Mouse (Mus musculus): ENCODE data around the gene Olfml2b. TPM values are rescaled to one million over a fixed set of nuclear protein-coding genes. Genes with fewer than 3 reads are reported as not detected.

The Olfml2b gene
- polyA plus RNA-seq, 1 experiment from 2014 or later, result 3.4 TPM

DNA sequence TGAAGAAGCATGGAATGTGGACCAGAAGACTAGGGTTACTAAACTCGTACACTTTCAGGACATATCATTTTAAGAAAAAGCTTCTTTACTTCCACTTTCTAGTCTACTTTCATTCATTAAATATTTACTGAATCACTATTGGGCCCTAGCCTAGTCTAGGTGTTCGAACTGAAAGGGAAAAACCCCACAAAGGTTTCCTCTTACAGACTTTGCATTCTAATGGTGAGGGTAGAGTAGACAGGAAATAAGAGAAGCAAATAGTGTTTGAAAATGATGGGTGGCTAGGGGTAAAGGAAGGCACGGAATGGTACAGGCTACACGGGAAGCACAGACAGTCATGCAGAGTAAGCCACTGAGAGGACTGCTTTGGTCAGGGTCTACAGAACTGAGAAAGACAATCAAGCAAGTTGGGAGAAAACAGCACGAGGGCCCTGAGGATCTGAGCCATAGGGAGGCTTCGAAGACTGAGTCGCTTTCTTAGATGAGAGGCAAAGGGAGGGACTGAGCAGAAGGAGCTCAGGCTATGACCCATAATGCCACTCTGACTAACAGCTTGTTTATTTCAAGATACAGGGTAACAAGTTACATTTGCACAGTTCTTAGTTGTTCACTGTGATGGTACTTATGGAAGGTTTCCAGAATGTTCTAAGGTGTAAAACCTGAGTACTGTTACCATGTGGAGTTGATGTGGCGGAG is 85.1 kb downstream of the Olfml2b start:
- H3K27ac ChIP-seq (ENCODE audit: low read length), result no peak overlapping the region
- no peak overlapping the region for H3K4me3 ChIP-seq (ENCODE audit: low read depth, low read length)
- H3K4me2 ChIP-seq (ENCODE audit: low read depth, low read length), result no peak overlapping the region
- no peaks in the 10 kb centered on the region for H3K27me3 ChIP-seq (ENCODE audit: control insufficient read depth, insufficient read depth, low read depth, low read length)
- H3K36me3 ChIP-seq (ENCODE audit: control insufficient read depth, insufficient read depth), result no peaks in the 10 kb centered on the region
- 67% methylated on average over 8 of the region's 8 CpGs for WGBS (ENCODE audit: insufficient replicate concordance)
- no peak overlapping the region for H3K9ac ChIP-seq (ENCODE audit: low read depth, low read length)
- no peaks in the 10 kb centered on the region for H3K9me3 ChIP-seq (replicated peaks; ENCODE audit: control insufficient read depth, low read length)
- no peak for ATAC-seq (ENCODE audit: low read depth)
- no peaks in the 10 kb centered on the region for H3K4me1 ChIP-seq (ENCODE audit: control insufficient read depth, low read depth, low read length)

DNA sequence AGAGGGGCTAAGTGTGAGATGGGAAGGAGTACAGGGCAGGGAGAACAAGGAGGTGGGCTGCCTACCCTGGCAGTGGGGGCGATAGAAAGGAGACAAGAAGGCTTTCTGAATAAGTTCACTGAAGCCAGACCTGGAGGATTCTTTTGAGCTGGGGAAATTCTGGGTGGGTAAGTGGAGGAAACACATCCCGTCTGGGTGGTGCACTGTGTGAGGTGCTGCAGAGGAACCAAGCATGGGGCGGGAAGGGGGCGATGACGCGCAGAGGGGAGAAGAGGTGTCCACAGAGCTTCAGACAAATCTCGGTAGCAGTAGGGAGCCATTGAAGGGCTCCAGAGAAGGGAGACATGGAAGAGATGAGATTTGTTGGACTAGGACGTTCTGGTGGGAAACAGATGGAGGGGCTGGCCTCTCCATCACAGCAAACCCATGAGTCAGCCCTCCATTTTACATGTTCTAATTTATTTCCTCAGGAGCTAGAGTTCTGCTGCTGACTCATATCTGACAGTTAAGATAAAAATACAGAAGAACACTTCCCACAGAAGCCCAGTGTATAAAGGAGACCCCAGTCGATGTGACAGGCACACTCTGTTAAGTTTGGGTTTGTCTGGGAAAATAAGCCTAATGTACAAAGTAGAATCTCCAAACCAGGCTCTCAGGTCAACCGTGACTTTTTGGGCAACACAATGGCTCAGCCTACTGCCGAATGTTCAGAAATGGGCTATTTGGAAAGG is 87.7 kb downstream of the Olfml2b start:
- Histone ChIP-seq H3K4me1 (ENCODE audit: control insufficient read depth, low read depth, low read length) (no peaks in the 10 kb centered on the region), H3K27ac (ENCODE audit: low read length) (no peak overlapping the region), H3K9me3 (replicated peaks; ENCODE audit: control insufficient read depth, low read length) (no peaks in the 10 kb centered on the region), H3K4me2 (ENCODE audit: low read depth, low read length) (no peak overlapping the region), H3K27me3 (ENCODE audit: control insufficient read depth, insufficient read depth, low read depth, low read length) (no peaks in the 10 kb centered on the region), H3K4me3 (ENCODE audit: low read depth, low read length) (no peak overlapping the region), H3K9ac (ENCODE audit: low read depth, low read length) (no peak overlapping the region), H3K36me3 (ENCODE audit: control insufficient read depth, insufficient read depth) (no peaks in the 10 kb centered on the region)
- WGBS (ENCODE audit: insufficient replicate concordance), result 66% methylated on average over 11 of the region's 11 CpGs
- no peak for ATAC-seq (ENCODE audit: low read depth)

Other genes starting within 250 kb of the Olfml2b start
- gene Nos1ap, start 54.7 kb upstream of the Olfml2b start, polyA plus RNA-seq (2015; fragmentation: Nextera tagmentation; extraction: Ambion mirVana), result 5.2 and 6.3 TPM in 2 replicates
- gene Atf6, start 223.2 kb downstream of the Olfml2b start, polyA plus RNA-seq (2015; fragmentation: Nextera tagmentation; extraction: Ambion mirVana), result 6.4 and 6.9 TPM in 2 replicates
- gene Gm26620, start 240.5 kb downstream of the Olfml2b start, polyA plus RNA-seq (2015; fragmentation: Nextera tagmentation; extraction: Ambion mirVana), result 0.42 and 0.44 TPM in 2 replicates
- 20.5 and 21.4 TPM in 2 replicates for gene Dusp12, start 241.0 kb downstream of the Olfml2b start, polyA plus RNA-seq (2015; fragmentation: Nextera tagmentation; extraction: Ambion mirVana)

Measured in liver, embryonic 16.5 days (tissue).